Mouse (Mus musculus): ENCODE data around the gene Lmod3.

GRCm38 (mm10) chr6:97292096-97292495 lies 39.5 kb upstream of the Lmod3 start:
- no peak for TF ChIP-seq POLR2A (IDR thresholded peaks at IDR 0.05; ENCODE audit: insufficient read length, low read depth)
- TF ChIP-seq TCF12 (IDR thresholded peaks at IDR 0.05; ENCODE audit: insufficient read depth, poor library complexity, severe bottlenecking) = no peak
- no peak for TF ChIP-seq USF1 (IDR thresholded peaks at IDR 0.05; ENCODE audit: low read depth)
- no peak for TF ChIP-seq MYOD1 (IDR thresholded peaks at IDR 0.05; ENCODE audit: control insufficient read depth in 1 of 3, insufficient read length in 2 of 3, low read depth in 2 of 3)
- no peak for TF ChIP-seq MYOG (IDR thresholded peaks at IDR 0.05; ENCODE audit: control insufficient read depth in 1 of 3, insufficient read depth in 1 of 3, insufficient read length in 2 of 3, low read depth in 2 of 3)
- TF ChIP-seq SRF (IDR thresholded peaks at IDR 0.05; ENCODE audit: control insufficient read depth, insufficient read length, low read depth) = no peak
- TF ChIP-seq REST (IDR thresholded peaks at IDR 0.05; ENCODE audit: insufficient read depth, insufficient read length) = no peak
